Mouse (Mus musculus) MEL (cell line): ENCODE results near the gene D8Ertd738e. TPM values are rescaled to one million over a fixed set of nuclear protein-coding genes. Genes with fewer than 3 reads are reported as not detected.

Experiments
- DNase-seq: peaks from one replicate; pipeline ENCODE4 v3.0.0; 2011; ENCODE audit warnings: low read depth, low spot score
- H3K27ac ChIP-seq: 2 replicates; pipeline ENCODE4 v1.5.1; 2012; ENCODE audit warnings: low read depth, mild to moderate bottlenecking, control low read depth, low read length, moderate library complexity; ENCODE audit not compliant: control insufficient read depth
- H3K27me3 ChIP-seq, 2 experiments: fragments of 150-350 bp in 1 of 2; sonication (generic) in 1 of 2; 2 replicates each; pipeline ENCODE4 v1.6.1; 2012; ENCODE audit warnings: low read length in 2 of 2, mild to moderate bottlenecking in 2 of 2, improper control_type of control experiment in 1 of 2, moderate library complexity in 1 of 2; ENCODE audit not compliant: insufficient read depth in 2 of 2, control insufficient read depth in 1 of 2
- H3K36me3 ChIP-seq, 2 experiments: 2 replicates each; pipeline ENCODE4 v1.6.1; 2012 to 2014; ENCODE audit warnings: low read length in 2 of 2, improper control_type of control experiment in 1 of 2, inconsistent platforms in 1 of 2, mild to moderate bottlenecking in 1 of 2; ENCODE audit not compliant: insufficient read depth in 2 of 2, control insufficient read depth in 1 of 2
- H3K4me1 ChIP-seq, 2 experiments: fragments of 150-350 bp in 1 of 2; sonication (generic) in 1 of 2; 2 replicates each; pipeline ENCODE4 v1.6.1; 2012; ENCODE audit warnings: low read length in 2 of 2, improper control_type of control experiment in 1 of 2, mild to moderate bottlenecking in 1 of 2; ENCODE audit not compliant: insufficient read depth in 2 of 2, control insufficient read depth in 1 of 2
- H3K4me3 ChIP-seq, 2 experiments: fragments of 150-350 bp in 1 of 2; sonication (generic) in 1 of 2; 2 replicates each; pipeline ENCODE4 v1.5.1; 2012; ENCODE audit warnings: low read depth in 2 of 2, low read length in 2 of 2, mild to moderate bottlenecking in 2 of 2, moderate library complexity in 2 of 2, control low read depth in 1 of 2, improper control_type of control experiment in 1 of 2; ENCODE audit not compliant: control insufficient read depth in 1 of 2, insufficient read depth in 1 of 2
- H3K79me2 ChIP-seq: 2 replicates; pipeline ENCODE4 v1.6.1; 2012; ENCODE audit warnings: mild to moderate bottlenecking, low read length, moderate library complexity; ENCODE audit not compliant: control insufficient read depth, poor library complexity, insufficient read depth
- H3K9ac ChIP-seq: 2 replicates; pipeline ENCODE4 v1.6.1; 2012; ENCODE audit warnings: low read depth, mild to moderate bottlenecking, control low read depth, low read length, moderate library complexity; ENCODE audit not compliant: control insufficient read depth, poor library complexity, severe bottlenecking
- H3K9me3 ChIP-seq: fragments of 150-350 bp; sonication (generic); replicated peaks from 2 replicates; pipeline ENCODE4 v1.6.1; 2012; ENCODE audit warnings: mild to moderate bottlenecking, low read length, improper control_type of control experiment, moderate library complexity; ENCODE audit not compliant: insufficient read depth
- BHLHE40 ChIP-seq: IDR thresholded peaks from 2 replicates; pipeline ENCODE4 v1.6.1; 2012; ENCODE audit warnings: low read depth, mild to moderate bottlenecking, inconsistent platforms, low read length, improper control_type of control experiment, borderline replicate concordance
- E2F4 ChIP-seq: IDR thresholded peaks from 2 replicates; pipeline ENCODE4 v1.6.1; 2011; ENCODE audit warnings: low read depth, low read length, improper control_type of control experiment, borderline replicate concordance
- ETS1 ChIP-seq: IDR thresholded peaks from 2 replicates; pipeline ENCODE4 v1.6.1; 2012; ENCODE audit warnings: low read depth, mild to moderate bottlenecking, inconsistent platforms, low read length, improper control_type of control experiment, moderate library complexity
- GABPA ChIP-seq: IDR thresholded peaks from 2 replicates; pipeline ENCODE4 v1.6.1; 2012; ENCODE audit warnings: low read depth, mild to moderate bottlenecking, inconsistent platforms, low read length, improper control_type of control experiment, moderate library complexity
- KAT2A ChIP-seq: conservative IDR thresholded peaks from 2 replicates; pipeline ENCODE4 v1.6.1; 2012; ENCODE audit warnings: low read depth, low read length, improper control_type of control experiment, inconsistent platforms
- MAZ ChIP-seq: IDR thresholded peaks from 2 replicates; pipeline ENCODE4 v1.6.1; 2012; ENCODE audit warnings: low read depth, mild to moderate bottlenecking, inconsistent platforms, low read length, improper control_type of control experiment
- MEF2A ChIP-seq: IDR thresholded peaks from 2 replicates; pipeline ENCODE4 v1.6.1; 2014; ENCODE audit warnings: low read depth, mild to moderate bottlenecking, inconsistent platforms, low read length, improper control_type of control experiment; ENCODE audit not compliant: poor library complexity, insufficient replicate concordance, severe bottlenecking; ENCODE audit errors: extremely low read depth
- MXI1 ChIP-seq: IDR thresholded peaks from 2 replicates; pipeline ENCODE4 v1.6.1; 2011; ENCODE audit warnings: mild to moderate bottlenecking, low read depth, low read length, improper control_type of control experiment
- MYB ChIP-seq: IDR thresholded peaks from 2 replicates; pipeline ENCODE4 v1.6.1; 2011; ENCODE audit warnings: mild to moderate bottlenecking, low read depth, low read length, improper control_type of control experiment
- MYC ChIP-seq: IDR thresholded peaks from 2 replicates; pipeline ENCODE4 v1.6.1; 2011; ENCODE audit warnings: low read depth, mild to moderate bottlenecking, low read length, improper control_type of control experiment, moderate library complexity
- NELFE ChIP-seq: IDR thresholded peaks from 2 replicates; pipeline ENCODE4 v1.6.1; 2011; ENCODE audit warnings: low read depth, low read length, improper control_type of control experiment
- POLR2AphosphoS5 ChIP-seq: IDR thresholded peaks from 2 replicates; pipeline ENCODE4 v1.6.1; 2012; ENCODE audit warnings: low read depth, borderline replicate concordance, mild to moderate bottlenecking, inconsistent platforms, low read length, moderate library complexity, mixed read lengths
- RCOR1 ChIP-seq: IDR thresholded peaks from 2 replicates; pipeline ENCODE4 v1.6.1; 2012; ENCODE audit warnings: low read depth, mild to moderate bottlenecking, inconsistent platforms, low read length, improper control_type of control experiment
- SIN3A ChIP-seq: IDR thresholded peaks from 2 replicates; pipeline ENCODE4 v1.6.1; 2012; ENCODE audit warnings: low read length, improper control_type of control experiment, inconsistent platforms
- TAL1 ChIP-seq: IDR thresholded peaks from 2 replicates; pipeline ENCODE4 v1.6.1; 2012; ENCODE audit warnings: mild to moderate bottlenecking, inconsistent platforms, low read length, moderate library complexity, mixed read lengths
- USF2 ChIP-seq, 2 experiments: IDR thresholded peaks; 2 replicates each; pipeline ENCODE4 v1.6.1; 2011 to 2012; ENCODE audit warnings: improper control_type of control experiment in 2 of 2, low read length in 2 of 2, borderline replicate concordance in 1 of 2, inconsistent platforms in 1 of 2, low read depth in 1 of 2, mild to moderate bottlenecking in 1 of 2; ENCODE audit not compliant: insufficient read depth in 1 of 2
- ZKSCAN1 ChIP-seq: IDR thresholded peaks from 2 replicates; pipeline ENCODE4 v1.6.1; 2012; ENCODE audit warnings: low read depth, mild to moderate bottlenecking, inconsistent platforms, low read length, improper control_type of control experiment, moderate library complexity
- polyA plus RNA-seq, 2 experiments: library from polyadenylated mRNA; stranded (reverse) in 1 of 2; unstranded in 1 of 2; fragments of >175 nt in 1 of 2; fragments of >200 nt in 1 of 2; gene quantifications; 2 replicates each; pipeline versions ENCODE4 v1.2.1 to v1.2.4; 2012; ENCODE audit warnings: low replicate concordance in 2 of 2, low read depth in 1 of 2; ENCODE audit not compliant: insufficient read length in 2 of 2, insufficient read depth in 1 of 2, missing spikeins in 1 of 2
- total RNA-seq: library from RNA; depleted of rRNA; stranded (reverse); fragments of 300-350 nt; gene quantifications from 2 replicates; pipeline ENCODE4 v1.2.3, GENCODE M21; 2012

D8Ertd738e gene
- total and polyA plus RNA-seq, 3 experiments, result 149 to 164 TPM; not detected in 1

DNA sequence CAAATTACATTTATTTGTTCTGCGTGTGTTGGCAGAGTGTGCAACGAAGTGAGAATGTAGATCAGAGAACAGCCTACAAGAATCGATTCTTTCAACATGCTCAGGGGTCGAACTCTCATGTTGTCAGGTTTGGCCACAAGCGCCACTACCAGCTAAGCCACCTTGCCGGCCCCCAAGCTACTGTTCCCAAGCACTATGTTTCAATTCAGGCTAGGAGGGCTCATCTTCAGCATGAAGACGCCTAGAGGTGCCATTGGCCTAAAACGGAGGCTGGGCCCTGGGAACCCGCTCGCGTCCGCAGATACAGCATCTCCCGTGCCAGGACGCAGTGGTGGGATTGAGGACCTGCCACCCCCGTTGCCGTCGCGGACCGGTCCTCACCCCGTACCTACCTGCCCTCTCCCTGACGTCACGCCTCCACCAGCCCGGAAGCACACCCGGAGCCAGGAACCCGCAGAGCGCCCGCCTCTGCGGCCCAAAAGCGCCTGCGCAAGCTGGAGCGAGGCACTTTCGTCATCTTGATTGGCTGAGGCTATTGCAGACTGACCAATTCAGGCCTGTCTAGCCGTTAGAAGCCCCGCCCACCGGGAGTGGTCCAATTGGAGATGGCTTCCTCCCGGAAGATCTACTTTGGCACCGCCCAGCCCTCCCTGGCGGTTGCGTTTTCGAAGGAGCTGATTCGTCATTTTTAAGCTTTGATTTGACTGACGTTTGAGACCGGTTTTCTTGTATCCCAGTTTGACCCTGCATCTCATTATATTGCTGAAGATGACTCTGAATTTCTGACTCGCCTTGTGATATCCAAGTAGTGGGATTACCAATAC is 20.6 kb upstream of the D8Ertd738e start, which contains the start of gene Ccdc130 (continued):
- TF ChIP-seq ZKSCAN1, result no peak
- peak; percentile 44; the same call in 1 of the 2 replicates for TF ChIP-seq MAZ
- TF ChIP-seq BHLHE40, result no peak
- TF ChIP-seq E2F4, result no peak

DNA sequence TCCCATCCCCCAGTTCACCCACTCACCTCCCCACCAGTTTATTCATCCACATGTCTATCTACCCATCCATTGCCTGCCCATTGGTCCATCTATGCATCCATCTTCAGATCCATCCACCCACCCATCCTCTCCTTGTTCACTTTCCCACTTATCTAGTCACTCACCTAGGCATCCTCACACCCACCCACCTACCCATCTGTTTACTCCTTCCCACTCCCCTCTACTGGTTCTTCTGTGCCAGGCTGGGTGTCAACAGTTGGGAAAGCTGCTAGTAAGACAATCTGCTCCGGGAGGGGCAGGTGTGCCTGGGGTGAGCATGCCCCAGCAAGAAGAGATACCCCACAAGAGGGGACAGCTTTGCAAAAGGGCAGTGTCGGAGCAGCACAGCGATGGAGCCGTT is 11.6 kb upstream of the D8Ertd738e start:
- Histone ChIP-seq H3K4me3 (no peak overlapping the region), H3K79me2 (peaks cover 10% of the 10 kb centered on the region), H3K36me3 (peaks cover 0 to 4% of the 10 kb centered on the region in 2 experiments; a peak in 1 of 4 replicates), H3K27me3 (no peaks in the 10 kb centered on the region), H3K27ac (no peak overlapping the region), H3K9ac (no peak overlapping the region), H3K4me1 (peaks cover 2 to 4% of the 10 kb centered on the region in 2 experiments; a peak in 1 of 4 replicates), H3K9me3 (no peaks in the 10 kb centered on the region)
- no peak for DNase-seq
- TF ChIP-seq ZKSCAN1 (no peak), SIN3A (no peak), MXI1 (no peak), RCOR1 (no peak), MYC (no peak), MYB (no peak), GABPA (no peak), KAT2A (no peak), NELFE (no peak), TAL1 (no peak), USF2 (IDR thresholded peaks at IDR 0.05; ENCODE audit: borderline replicate concordance in 1 of 2, insufficient read depth in 1 of 2, low read depth in 1 of 2, low read length in 2 of 2) (no peak), MEF2A (no peak), POLR2AphosphoS5 (no peak), ETS1 (no peak)
